Mouse (Mus musculus) spleen, adult 2 months (tissue): ENCODE results near the gene Slc17a1. TPM values are rescaled to one million over a fixed set of nuclear protein-coding genes. Genes with fewer than 3 reads are reported as not detected.

Experiments
- DNase-seq, 2 experiments: peaks; one replicate each; pipeline versions ENCODE4 v3.0.0 to v3.0.0-alpha.2; 2012 to 2021; ENCODE audit warnings: low spot score in 2 of 2, low read depth in 1 of 2
- H3K27ac ChIP-seq: fragments of 200-500 bp; 2 replicates; pipeline ENCODE4 v1.5.1; 2012; ENCODE audit warnings: low read length, inconsistent platforms; ENCODE audit not compliant: insufficient read depth
- H3K27me3 ChIP-seq: fragments of 200-500 bp; 2 replicates; pipeline ENCODE4 v1.6.1; 2012; ENCODE audit warnings: mild to moderate bottlenecking, moderate library complexity, low read length, inconsistent platforms; ENCODE audit not compliant: control insufficient read depth, insufficient read depth
- H3K36me3 ChIP-seq: fragments of 200-500 bp; 2 replicates; pipeline ENCODE4 v1.6.1; 2012; ENCODE audit warnings: mild to moderate bottlenecking, low read length, inconsistent platforms; ENCODE audit not compliant: control insufficient read depth, insufficient read depth
- H3K4me1 ChIP-seq: fragments of 200-500 bp; 2 replicates; pipeline ENCODE4 v1.6.1; 2011; ENCODE audit warnings: inconsistent platforms; ENCODE audit not compliant: control insufficient read depth, insufficient read depth, insufficient read length
- H3K4me3 ChIP-seq: fragments of 200-500 bp; 2 replicates; pipeline ENCODE4 v1.5.1; 2011; ENCODE audit warnings: mild to moderate bottlenecking, inconsistent platforms; ENCODE audit not compliant: insufficient read depth, insufficient read length; ENCODE audit errors: extremely low read depth
- CTCF ChIP-seq: fragments of 200-500 bp; IDR thresholded peaks from 2 replicates; pipeline ENCODE4 v1.5.1; 2011; ENCODE audit warnings: mild to moderate bottlenecking, inconsistent platforms; ENCODE audit not compliant: insufficient read depth, insufficient read length, insufficient replicate concordance; ENCODE audit errors: extremely low read depth
- POLR2A ChIP-seq: fragments of 200-500 bp; IDR thresholded peaks from 2 replicates; pipeline ENCODE4 v1.6.1; 2011; ENCODE audit warnings: low read depth, low read length, inconsistent platforms
- WGBS: fragments of 180-500 bp; shearing (Covaris S2); methylation state at CpG from one replicate; pipeline ENCODE4 v1.1.7; 2018; 5-methylcytosine and 5-hydroxymethylcytosine counted together
- polyA plus RNA-seq: library from polyadenylated mRNA; depleted of rRNA; stranded (reverse); fragments of >200 nt; gene quantifications from 2 replicates; pipeline ENCODE4 v1.2.3, GENCODE M21; 2012

The Slc17a1 gene
- polyA plus RNA-seq, 1 experiment = 0.11 TPM

DNA sequence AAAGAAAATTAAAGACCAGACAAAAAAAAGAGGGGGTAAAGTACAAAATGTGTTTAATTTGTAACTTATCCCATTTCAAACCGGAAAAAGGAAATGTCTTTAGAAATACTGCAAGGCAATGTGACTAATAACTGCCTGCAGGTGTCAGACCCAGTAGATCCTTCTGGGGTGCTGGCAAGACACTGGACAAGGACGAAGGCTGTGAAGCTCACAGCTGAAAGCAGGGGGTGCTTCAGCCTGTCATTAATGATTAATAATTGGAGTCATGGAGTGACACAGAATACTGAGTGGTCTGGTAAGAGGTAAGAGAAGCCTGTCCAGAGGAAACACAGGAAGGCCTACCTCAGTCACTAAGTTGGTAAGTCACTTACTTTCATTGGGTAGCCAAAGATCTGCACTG lies 28.2 kb upstream of the Slc17a1 start, which contains the start of gene Slc17a3:
TSS of gene Slc17a3 (plus strand) at position 127 of the 400 bp plus-strand sequence.
- 69% methylated on average over 2 of the region's 2 CpGs for WGBS
- no peaks in the 10 kb centered on the region for H3K36me3 ChIP-seq
- no peak within 1 kb of the TSS for H3K27ac ChIP-seq
- H3K4me3 ChIP-seq = no peak within 1 kb of the TSS
- no peaks in the 10 kb centered on the region for H3K27me3 ChIP-seq
- H3K4me1 ChIP-seq = no peaks in the 10 kb centered on the region
- DNase-seq = no peak
- TF ChIP-seq POLR2A (no peak), CTCF (no peak)

DNA sequence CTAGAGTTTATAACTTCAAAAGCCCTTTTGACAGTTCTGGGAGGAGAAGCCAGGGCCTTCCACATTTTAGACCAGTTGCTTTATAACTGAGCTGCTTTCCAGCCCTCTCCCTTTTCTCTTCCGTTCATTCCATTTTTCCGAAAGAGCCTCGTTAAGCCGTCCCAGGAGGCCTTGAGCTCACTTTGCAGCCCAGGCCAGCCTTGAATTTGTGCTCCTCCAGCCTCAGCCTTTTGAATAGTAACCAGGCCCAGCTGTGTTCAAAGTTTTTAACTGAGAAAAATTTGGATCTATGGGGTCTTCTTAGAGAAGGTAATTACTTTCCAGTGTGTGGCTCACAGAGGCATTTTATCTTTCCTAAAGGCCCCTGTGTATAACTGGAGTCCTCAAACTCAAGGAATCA lies 21.7 kb upstream of the Slc17a1 start:
- Histone ChIP-seq H3K4me3 (no peak overlapping the region), H3K27me3 (no peaks in the 10 kb centered on the region), H3K4me1 (no peaks in the 10 kb centered on the region), H3K36me3 (no peaks in the 10 kb centered on the region), H3K27ac (no peak overlapping the region)
- no peak for TF ChIP-seq CTCF
- no peak for TF ChIP-seq POLR2A
- WGBS = 93% methylated on average over 4 of the region's 4 CpGs
- no peak for DNase-seq

DNA sequence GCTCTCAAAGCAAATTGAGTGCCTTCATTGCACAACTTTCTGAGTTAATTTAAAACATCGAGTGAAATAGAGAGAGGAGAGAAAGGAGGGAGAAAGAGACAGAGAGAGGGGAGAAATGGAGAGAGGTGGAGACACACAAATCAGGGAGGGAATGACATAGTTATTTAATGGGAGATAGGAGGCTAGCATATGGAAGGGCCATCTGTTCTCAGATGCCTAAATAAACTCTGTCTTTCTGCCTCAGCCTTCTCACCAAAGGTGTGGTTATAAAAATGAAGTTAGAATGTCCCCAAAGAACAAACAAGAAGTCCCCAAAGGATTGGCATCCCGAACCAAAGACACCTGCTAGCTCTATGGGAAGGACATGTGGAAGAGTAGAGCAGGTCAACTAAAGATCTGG lies 18.3 kb upstream of the Slc17a1 start:
- H3K4me3 ChIP-seq = no peak overlapping the region
- TF ChIP-seq POLR2A (no peak), CTCF (no peak)
- H3K36me3 ChIP-seq = no peaks in the 10 kb centered on the region
- no peaks in the 10 kb centered on the region for H3K27me3 ChIP-seq
- no peak overlapping the region for H3K27ac ChIP-seq
- no peaks in the 10 kb centered on the region for H3K4me1 ChIP-seq
- WGBS = 87% methylated on average over 2 of the region's 2 CpGs
- DNase-seq = no peak

DNA sequence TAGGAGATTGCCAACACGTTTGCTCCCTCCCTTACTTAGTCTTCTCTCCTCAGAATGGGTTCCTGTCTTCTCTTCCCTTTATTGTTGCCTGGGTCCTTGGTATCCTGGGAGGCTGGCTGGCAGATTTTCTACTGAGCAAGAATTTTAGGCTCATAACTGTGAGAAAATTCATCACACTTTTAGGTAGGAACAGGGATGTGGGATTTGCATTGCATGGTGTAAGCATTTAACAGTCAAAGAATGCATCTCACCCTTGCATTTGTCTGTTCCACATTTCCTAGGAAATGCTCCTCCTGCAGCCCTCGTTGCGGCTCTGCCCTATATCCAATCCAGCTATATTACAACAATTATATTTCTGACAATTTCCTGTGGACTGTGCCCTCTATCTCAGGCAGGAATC lies 11.1 kb upstream of the Slc17a1 start:
- Histone ChIP-seq H3K27ac (no peak overlapping the region), H3K27me3 (no peaks in the 10 kb centered on the region), H3K4me3 (no peak overlapping the region), H3K4me1 (no peaks in the 10 kb centered on the region), H3K36me3 (no peaks in the 10 kb centered on the region)
- DNase-seq = no peak
- 63% methylated on average over 3 of the region's 3 CpGs for WGBS
- TF ChIP-seq CTCF (no peak), POLR2A (no peak)

DNA sequence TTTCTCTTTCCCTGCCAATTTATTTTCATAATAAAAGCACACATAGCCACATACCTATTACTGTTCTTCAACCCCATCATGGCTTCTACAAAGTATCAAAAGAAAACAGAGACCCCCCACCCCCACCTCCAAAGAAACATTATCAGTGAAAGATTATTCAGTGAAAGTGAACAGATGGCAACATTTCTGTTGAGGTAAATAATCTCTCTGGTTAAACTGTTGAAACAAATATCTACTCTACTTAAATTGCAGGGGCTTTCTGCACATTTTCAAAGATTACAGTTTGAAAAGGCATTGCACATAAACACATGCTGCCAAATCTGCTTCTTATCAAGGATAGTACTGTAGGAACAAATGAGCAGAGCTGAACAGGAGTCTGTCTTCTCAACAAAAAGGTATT lies 5.7 kb upstream of the Slc17a1 start:
- no peaks in the 10 kb centered on the region for H3K27me3 ChIP-seq
- no peaks in the 10 kb centered on the region for H3K4me1 ChIP-seq
- no peak for DNase-seq
- TF ChIP-seq CTCF = no peak
- TF ChIP-seq POLR2A = no peak
- H3K4me3 ChIP-seq = no peak overlapping the region
- H3K27ac ChIP-seq = no peak overlapping the region
- no peaks in the 10 kb centered on the region for H3K36me3 ChIP-seq

DNA sequence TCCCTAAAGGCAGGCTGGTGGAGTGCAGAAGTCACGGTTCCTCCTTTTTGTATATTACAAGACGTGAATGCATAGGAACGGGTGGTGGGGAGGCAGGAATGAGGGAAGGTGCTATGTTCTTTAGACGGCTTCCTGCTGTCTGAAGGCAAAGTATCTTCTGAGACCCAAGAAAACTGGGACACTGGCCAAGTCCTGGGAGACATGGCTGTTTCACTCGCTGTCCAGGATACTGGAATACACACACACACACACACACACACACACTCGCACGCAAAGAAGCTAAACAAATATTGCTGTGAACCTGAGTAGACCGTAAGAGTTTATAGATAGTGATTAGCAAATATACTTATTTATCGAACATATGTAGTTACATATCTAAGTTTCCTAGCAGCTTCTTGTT lies 2.8 kb upstream of the Slc17a1 start:
- Histone ChIP-seq H3K36me3 (no peaks in the 10 kb centered on the region), H3K27ac (no peak overlapping the region), H3K4me1 (no peaks in the 10 kb centered on the region), H3K4me3 (no peak overlapping the region), H3K27me3 (no peaks in the 10 kb centered on the region)
- TF ChIP-seq CTCF (no peak), POLR2A (no peak)
- WGBS = 84% methylated on average over 9 of the region's 9 CpGs
- no peak for DNase-seq

DNA sequence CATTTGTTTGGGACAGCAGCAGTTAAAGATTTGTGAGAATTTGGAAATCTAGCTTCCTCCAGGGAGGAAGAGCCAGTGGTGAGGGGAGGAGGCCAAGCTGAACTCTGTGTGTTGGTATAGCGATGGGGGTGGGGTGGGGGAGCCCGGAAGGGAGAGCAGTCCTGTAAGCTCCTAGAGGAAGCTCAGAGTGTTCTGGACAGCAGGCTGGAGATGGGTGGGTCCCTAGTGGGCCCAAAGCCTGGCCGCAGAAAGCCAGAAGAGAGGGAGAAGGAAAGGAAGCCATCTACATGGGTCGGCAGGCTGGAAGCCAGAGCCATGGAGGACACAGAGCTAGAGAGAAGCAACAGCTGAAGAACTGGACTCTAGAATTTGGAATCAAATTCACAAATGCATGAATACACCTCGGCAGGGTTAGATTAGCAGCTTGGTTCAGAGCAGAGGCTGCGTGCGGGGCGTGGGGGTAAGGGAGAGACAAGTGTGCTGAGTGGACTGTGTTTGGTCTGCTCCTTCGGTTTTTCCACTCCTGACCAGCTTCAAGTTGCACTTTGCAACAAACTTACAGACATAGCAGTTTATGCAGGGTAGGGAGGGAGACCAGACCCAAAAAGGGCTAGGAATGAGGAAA lies 1.4 kb upstream of the Slc17a1 start:
- no peak for DNase-seq
- no peaks in the 10 kb centered on the region for H3K4me1 ChIP-seq
- no peak overlapping the region for H3K4me3 ChIP-seq
- 85% methylated on average over 9 of the region's 9 CpGs for WGBS
- no peaks in the 10 kb centered on the region for H3K36me3 ChIP-seq
- no peak overlapping the region for H3K27ac ChIP-seq
- H3K27me3 ChIP-seq = no peaks in the 10 kb centered on the region
- TF ChIP-seq POLR2A (no peak), CTCF (no peak)
